Mouse (Mus musculus) lung, postnatal 25 days (tissue): ENCODE measurements around the gene Slc1a7.

Experiments used
- DNase-seq: peaks from one replicate; pipeline ENCODE4 v3.0.0; 2022; ENCODE audit warnings: low spot score

Slc1a7 gene

DNA sequence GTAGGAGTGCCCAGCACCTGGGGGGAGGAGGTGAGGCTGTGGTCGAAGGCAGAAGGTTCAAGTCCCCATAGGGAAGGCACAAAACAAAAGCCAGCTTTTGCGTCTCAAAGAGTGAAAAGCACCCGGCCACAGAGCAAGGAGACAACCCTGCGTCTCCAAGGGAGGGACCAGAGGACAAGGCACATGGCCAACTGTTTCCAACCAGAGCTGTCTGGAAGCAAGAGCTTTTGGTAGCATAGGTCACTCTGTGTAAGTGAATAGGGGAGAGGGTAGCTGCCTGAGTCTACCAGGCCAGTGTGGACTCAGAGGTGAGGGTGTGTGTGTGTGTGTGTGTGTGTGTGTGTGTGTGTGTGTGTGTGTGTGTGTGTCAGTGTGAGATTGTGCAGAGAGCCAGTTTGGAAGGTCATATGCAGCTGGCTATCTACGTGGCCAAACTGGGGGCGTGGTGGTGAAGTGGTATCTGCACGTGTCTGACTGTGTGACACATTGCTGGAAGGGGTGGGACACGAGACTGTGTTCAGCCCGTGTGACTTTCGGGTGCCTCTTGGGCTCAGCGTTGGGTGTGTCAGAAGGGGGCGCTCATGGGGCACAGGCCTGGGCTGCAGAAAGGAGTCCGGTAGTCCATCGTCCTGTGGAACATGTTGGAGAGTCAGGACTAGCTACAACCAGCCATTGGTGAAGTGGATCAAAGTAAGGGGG, 47.1 kb downstream of the Slc1a7 start:
- peak; percentile 89 for DNase-seq

GRCm38 (mm10) chr4:108016321-108016720, 48.2 kb downstream of the Slc1a7 start:
- no peak for DNase-seq

- no peak for DNase-seq
Observed at GRCm38 (mm10) chr4:108017839-108018238, 49.7 kb downstream of the Slc1a7 start.

GRCm38 (mm10) chr4:108018241-108018923, 50.2 kb downstream of the Slc1a7 start:
- DNase-seq = no peak

DNA sequence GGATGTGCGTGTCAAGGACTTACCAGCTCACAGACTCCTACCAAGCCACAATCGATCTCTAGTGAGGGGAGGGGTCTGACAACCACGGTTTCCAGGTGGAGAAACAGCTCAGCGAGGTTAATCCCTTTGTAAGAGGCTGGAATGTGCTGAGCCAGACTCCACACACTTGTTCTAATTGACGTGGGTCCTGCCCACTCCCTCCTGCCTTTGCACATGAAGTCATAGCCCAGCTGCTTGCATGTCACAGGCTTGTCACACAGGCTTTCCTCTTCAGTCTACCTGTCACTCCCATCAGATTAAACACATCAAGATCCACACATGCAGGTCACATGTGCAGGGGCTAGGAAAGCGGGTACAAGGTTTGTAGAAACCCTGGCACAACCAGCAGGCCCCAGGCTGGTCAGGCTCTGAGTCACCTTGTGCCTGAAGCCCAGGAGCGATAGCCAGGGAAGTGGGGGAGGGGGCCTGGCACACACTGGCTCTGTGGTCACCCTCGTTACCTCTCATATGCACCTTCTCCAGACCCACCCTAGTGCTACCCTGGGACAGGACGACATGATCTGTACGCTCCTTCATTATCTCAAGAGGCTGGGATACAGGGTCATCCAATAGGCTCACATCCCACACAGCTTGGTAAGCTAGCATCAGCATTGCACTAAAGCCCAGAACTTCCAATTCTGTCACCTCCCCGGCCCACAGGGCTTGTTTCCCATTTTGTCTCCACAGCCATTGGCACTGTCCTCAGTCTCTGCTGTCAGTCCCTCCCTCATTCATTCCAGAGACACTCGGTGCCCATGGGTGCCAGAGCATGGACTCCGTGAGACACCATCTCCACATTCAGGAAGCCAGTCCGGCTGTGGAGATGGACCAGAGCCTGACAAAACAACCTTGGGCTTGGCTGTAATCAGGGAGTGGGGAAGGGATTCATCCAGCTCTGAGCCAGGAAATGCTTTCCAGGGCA, 51.1 kb downstream of the Slc1a7 start:
- no peak for DNase-seq

- DNase-seq = no peak
Observed at GRCm38 (mm10) chr4:108020178-108020577, 52.0 kb downstream of the Slc1a7 start.

GRCm38 (mm10) chr4:108023186-108023585, 55.1 kb downstream of the Slc1a7 start:
- no peak for DNase-seq

DNA sequence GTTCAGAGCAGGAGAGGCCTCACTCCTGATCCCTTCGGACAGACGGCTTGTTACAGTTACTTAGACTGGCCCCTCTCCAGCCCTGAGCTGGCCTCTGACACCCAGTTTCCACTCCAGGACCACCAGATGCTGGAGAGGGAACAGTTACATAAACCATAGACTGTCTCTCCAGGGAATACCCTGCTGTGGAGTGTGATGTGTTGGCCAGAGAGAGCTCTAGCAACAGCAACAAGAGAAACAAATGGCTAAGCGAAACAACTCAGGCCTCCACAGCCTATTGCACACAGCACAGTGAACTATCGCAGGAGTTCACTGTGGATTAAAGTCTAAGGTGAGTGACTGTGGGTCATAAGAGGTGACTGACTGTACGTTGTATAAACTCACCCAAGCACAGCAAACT, 56.5 kb downstream of the Slc1a7 start:
- DNase-seq = peak; percentile 60

- DNase-seq = peak; percentile 78
Observed at GRCm38 (mm10) chr4:108025269-108025668, 57.1 kb downstream of the Slc1a7 start.

DNA sequence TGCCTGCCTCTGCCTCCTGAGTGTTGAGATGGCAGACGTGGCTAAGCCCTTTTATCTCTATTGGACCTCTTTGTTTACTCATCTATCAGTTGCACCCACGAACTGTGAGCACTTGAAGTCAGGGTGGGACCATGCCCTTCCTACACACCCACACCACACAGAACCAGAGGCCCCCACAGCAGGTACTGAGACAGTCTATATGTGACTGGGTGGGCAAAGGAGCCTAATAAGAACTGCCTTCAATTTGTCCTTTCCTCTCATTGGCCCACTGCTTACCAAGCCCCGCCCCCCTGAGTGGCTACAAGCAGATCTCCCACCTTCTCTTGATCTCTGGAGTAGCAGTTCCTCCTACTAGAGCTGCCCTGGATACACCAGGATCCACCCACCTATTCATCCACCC, 58.1 kb downstream of the Slc1a7 start:
- no peak for DNase-seq

DNA sequence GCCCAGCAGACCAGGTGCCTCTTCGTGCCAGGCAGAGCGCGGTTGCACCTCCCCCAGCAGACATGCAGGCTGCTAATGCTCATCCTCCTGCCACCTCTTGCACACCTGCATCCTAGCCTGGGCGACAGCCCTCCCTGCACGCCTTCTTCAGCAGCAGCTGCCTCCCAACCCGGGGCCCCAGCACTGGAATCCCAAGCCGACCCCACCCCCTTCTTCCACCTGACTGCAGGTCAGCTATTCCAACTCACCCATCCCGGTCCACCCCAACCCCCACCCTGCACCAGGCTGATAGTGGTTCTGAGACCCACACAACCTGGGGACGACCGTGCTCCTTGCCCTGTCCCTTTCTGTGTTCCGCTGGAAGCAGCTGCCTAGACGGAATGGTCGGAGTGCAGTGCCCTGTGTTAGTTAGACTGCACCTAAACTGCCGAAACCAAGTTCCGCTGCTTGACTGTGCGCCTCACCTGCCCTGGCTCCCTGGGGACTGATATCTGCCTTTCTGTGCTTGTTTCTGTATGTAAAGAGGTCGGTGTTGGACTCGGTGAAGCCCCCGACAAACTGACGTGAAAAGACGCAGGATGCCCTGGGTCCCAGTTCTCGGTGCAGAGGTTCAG, 62.9 kb downstream of the Slc1a7 start:
- DNase-seq = no peak

GRCm38 (mm10) chr4:108031502-108032351, 63.6 kb downstream of the Slc1a7 start:
- DNase-seq = peak; percentile 36

DNA sequence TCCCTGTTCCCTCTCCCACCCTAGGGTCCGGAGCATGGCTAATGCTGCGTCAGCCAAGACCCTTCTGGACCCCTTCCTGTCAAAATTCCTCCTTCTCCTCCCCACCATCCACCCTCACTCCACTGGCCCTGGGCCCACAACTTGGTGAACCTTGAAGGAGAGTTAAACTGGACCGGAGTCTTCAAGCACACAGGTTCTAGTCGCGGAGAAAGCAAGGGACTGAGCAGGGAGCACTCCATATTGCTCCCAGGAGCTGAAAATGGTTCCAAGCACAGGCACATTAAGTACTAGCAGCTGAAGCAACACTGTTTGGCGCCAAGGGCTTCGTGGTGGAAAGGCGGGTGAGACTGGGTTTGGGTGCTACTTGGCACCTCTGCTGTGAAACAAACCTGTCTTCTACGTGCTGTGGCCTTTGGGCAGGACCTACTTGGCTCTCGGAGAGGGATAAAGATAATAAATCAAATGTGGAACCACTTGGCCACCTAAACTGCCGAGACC, 64.3 kb downstream of the Slc1a7 start:
- no peak for DNase-seq

- peak; percentile 21 for DNase-seq
Observed at GRCm38 (mm10) chr4:108033041-108033764, 65.1 kb downstream of the Slc1a7 start.

- peak; percentile 8 for DNase-seq
Observed at GRCm38 (mm10) chr4:108037027-108037426, 68.9 kb downstream of the Slc1a7 start.

DNA sequence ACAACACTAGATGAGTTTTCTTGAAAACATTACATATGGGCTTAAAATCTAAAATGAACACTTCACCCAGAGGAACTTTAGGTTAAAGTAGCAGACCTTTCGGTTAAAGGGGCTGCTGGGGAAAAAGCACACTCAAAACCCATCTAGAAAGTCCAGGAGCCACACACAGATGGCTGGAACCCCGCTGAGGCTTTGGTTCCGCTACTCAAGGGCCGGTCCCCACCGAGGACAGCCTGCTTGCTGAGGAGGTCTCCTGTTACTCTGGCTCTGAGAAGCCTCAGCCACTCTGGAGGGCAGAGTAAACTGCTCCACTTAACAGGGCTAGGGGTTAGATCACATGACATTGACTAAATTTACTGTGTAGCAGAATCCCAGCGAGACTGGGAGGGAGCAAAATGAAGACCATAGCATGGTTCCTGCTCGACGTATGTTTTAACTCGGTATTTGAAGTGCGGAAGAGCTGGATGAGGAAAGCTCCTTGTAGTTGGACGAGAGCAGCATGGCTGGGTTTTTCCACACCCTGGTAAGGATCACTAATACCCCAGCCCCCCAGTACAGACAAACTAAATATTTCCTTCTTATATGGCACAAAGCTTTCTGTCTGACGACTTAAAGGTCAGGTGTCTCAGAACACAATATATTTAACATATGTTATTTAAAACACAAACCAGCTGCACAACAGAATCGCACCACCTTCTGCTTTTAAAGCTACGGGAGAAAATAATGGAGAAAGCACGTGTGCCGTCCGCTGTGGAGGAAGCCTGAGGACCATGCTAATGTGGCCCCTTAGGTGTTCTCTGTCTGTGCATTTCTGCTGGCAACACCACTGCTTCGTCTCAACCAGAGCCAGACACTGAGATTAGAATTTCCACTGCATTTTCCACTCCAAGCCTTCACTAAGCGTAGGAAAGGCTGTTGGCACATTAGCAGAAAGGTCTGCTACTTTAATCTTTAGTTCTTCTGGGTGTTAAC, 77.3 kb downstream of the Slc1a7 start:
- DNase-seq = no peak

GRCm38 (mm10) chr4:108046136-108046535, 78.0 kb downstream of the Slc1a7 start:
- DNase-seq = no peak

DNA sequence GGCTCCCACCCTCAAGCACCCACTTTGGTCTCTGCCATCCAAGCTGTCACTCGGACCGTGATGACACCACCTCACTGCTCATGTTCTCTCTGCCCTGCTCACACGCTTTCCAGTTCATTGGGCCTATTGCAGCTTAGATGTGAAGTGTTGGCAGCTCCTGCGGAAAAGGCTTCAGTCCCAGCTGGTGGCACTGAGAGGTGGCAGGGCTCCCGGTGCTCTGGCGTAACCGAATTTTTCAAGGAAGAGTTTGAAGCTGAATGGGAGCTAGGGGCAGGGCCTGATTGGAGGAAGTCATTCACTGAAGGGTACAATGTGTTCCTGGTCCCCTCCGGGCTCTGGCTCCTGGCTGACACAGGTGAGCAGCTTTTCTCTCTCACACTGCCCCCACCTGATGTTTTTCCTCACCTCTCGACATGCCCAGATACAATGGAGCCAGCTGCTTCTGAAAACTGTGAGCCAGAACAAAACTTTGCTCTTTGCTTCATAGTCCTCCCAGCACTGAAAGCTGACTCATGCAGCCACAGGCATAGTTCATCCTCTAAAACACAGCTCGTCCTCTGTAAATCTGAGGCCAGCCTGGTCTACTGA, 83.6 kb downstream of the Slc1a7 start:
- peak; percentile 21 for DNase-seq

DNA sequence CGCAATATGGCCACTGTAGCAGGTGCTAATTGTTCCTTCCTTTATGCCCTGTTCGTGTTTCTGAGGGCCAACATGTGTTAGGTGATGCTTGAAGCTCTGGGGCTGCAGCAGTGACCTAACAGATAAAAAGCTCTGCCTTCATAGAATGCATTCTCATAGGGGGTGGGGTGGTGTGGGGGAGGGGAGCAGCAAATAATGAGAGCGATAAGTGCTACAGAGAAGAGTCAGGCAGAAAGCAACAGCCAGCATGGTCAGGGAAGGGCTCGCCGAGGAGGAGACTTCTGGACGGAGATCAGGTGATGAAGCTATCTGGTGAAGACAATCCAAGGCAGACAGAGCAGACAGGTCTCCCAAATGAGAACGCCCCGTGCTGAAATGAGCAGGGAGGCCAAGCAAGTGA, 84.5 kb downstream of the Slc1a7 start:
- no peak for DNase-seq
